Mouse (Mus musculus) testis, adult 2 months (tissue): ENCODE results near the gene Pkp3. TPM values are rescaled to one million over a fixed set of nuclear protein-coding genes. Genes with fewer than 3 reads are reported as not detected.

Experiments used
- H3K27ac ChIP-seq: fragments of 200-500 bp; 2 replicates; pipeline ENCODE4 v1.5.1; 2012; ENCODE audit warnings: low read depth, low read length; ENCODE audit not compliant: control insufficient read depth, insufficient read depth
- H3K27me3 ChIP-seq: fragments of 200-500 bp; 2 replicates; pipeline ENCODE4 v1.6.1; 2012; ENCODE audit warnings: mild to moderate bottlenecking, low read length, moderate library complexity; ENCODE audit not compliant: control insufficient read depth, insufficient read depth
- H3K36me3 ChIP-seq: fragments of 200-500 bp; 2 replicates; pipeline ENCODE4 v1.6.1; 2012; ENCODE audit warnings: mild to moderate bottlenecking, low read length; ENCODE audit not compliant: control insufficient read depth, insufficient read depth
- H3K4me1 ChIP-seq: fragments of 200-500 bp; 2 replicates; pipeline ENCODE4 v1.6.1; 2012; ENCODE audit warnings: low read length; ENCODE audit not compliant: control insufficient read depth, insufficient read depth
- H3K4me3 ChIP-seq: fragments of 200-500 bp; 2 replicates; pipeline ENCODE4 v1.5.1; 2012; ENCODE audit warnings: low read depth, mild to moderate bottlenecking, low read length, moderate library complexity, mixed read lengths; ENCODE audit not compliant: control insufficient read depth
- CTCF ChIP-seq: fragments of 200-500 bp; IDR thresholded peaks from 2 replicates; pipeline ENCODE4 v1.5.1; 2012; ENCODE audit warnings: low read depth, mild to moderate bottlenecking, inconsistent platforms, low read length, moderate library complexity; ENCODE audit not compliant: control insufficient read depth, insufficient read depth, insufficient replicate concordance
- POLR2A ChIP-seq: fragments of 200-500 bp; IDR thresholded peaks from 2 replicates; pipeline ENCODE4 v1.6.1; 2012; ENCODE audit warnings: low read depth, mild to moderate bottlenecking, inconsistent platforms, low read length, moderate library complexity; ENCODE audit not compliant: control insufficient read depth
- polyA plus RNA-seq: library from polyadenylated mRNA; depleted of rRNA; stranded (reverse); fragments of >200 nt; gene quantifications from 2 replicates; pipeline ENCODE4 v1.2.3, GENCODE M21; 2012

Gene Pkp3
- polyA plus RNA-seq, 1 experiment = 0.83 TPM

DNA sequence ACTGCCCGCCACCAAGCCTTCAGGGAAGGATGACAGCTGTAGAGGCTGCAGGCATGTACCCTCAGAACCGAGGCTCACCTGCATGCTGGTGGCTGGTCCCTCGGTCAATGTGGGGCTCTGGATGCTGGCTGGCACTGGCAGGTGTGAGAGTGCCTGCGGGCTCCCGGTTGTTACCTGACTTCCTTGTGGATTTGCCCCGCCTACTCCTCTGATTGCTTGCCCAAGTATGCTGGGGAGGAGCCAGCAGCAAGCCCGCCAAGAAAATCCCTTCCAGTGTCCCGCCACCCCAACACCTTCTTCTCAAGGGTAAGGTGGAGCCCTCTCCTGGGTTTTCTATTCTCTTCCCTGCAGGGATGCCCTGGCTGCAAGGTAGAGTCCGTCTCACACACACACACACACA is 39.6 kb downstream of the Pkp3 start, which contains the start of gene Ano9:
Gene Ano9, minus strand, starts transcription at position 171 of the 400 bp plus-strand sequence.
- no peak within 1 kb of the TSS for H3K27ac ChIP-seq
- no peaks in the 10 kb centered on the region for H3K36me3 ChIP-seq
- H3K4me1 ChIP-seq = peaks cover 3% of the 10 kb centered on the region
- no peak within 1 kb of the TSS for H3K4me3 ChIP-seq
- no peaks in the 10 kb centered on the region for H3K27me3 ChIP-seq
- no peak for TF ChIP-seq POLR2A
- TF ChIP-seq CTCF = no peak

DNA sequence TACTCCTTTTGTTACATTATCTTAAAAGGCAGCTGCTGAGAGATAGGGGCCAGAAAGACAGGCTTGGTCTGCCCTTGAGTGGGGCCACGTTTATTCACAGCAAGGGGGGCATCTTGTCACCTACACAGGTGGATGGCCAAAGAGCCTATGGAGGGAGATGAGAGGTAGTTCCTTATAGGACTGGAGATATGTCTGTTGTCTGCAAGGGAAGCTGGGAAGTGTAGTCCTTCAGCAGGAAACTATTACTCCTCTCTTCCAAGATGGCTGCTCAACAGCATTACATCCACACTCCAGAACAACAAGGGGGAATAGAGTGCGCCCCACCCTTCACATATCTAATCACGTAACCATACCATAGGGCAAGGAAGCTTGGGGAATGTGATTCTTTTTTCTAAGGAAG is 41.5 kb downstream of the Pkp3 start:
- Histone ChIP-seq H3K4me3 (no peak overlapping the region), H3K4me1 (peaks cover 11% of the 10 kb centered on the region), H3K27me3 (no peaks in the 10 kb centered on the region), H3K27ac (no peak overlapping the region), H3K36me3 (no peaks in the 10 kb centered on the region)
- no peak for TF ChIP-seq POLR2A
- no peak for TF ChIP-seq CTCF

DNA sequence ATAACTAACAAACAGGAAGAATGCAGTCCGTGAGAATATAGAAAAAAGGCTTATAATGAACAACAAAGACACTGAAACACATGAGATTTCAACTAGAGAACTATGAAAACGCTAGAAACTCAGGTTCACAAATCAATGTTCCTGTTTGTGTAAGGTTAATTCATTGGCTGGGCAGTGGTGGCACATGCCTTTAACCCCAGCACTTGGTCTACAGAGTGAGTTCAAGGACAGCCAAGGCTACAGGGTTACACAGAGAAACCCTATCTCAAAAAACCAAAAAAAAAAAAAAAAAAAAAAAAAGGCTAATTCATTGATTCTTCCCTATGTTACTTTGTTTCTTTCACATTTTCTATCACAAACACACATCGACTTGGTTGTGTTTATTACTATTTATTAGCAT is 42.6 kb downstream of the Pkp3 start:
- TF ChIP-seq CTCF = no peak
- TF ChIP-seq POLR2A = no peak
- Histone ChIP-seq H3K27me3 (no peaks in the 10 kb centered on the region), H3K27ac (no peak overlapping the region), H3K4me1 (peaks cover 11% of the 10 kb centered on the region), H3K36me3 (no peaks in the 10 kb centered on the region), H3K4me3 (no peak overlapping the region)

DNA sequence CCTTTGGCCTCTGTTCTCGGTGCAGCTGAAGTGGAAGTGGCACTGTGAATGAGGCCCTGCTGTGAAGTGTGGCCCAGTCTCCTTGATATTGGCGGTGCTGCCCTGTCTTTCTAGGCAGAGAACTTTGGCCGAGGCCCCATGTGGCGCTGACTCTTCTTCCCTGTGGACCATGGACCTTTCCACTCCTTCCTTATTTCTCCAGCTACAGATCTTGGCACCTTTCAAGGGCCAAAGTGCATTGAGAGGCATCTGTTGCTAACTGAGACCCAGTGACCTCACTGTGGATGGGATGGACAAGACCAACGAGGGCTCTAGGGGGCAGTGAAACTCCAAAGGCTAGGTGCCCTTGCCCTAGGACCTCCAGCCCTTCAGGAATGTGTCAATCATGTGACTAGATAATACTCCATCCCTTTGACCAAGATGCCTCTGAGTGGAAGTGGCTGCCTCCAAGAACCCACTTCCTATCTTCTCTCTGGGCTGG is 43.1 kb downstream of the Pkp3 start:
- Histone ChIP-seq H3K36me3 (no peaks in the 10 kb centered on the region), H3K27ac (no peak overlapping the region), H3K27me3 (no peaks in the 10 kb centered on the region), H3K4me3 (no peak overlapping the region), H3K4me1 (peaks cover 11% of the 10 kb centered on the region)
- no peak for TF ChIP-seq POLR2A
- TF ChIP-seq CTCF = no peak

DNA sequence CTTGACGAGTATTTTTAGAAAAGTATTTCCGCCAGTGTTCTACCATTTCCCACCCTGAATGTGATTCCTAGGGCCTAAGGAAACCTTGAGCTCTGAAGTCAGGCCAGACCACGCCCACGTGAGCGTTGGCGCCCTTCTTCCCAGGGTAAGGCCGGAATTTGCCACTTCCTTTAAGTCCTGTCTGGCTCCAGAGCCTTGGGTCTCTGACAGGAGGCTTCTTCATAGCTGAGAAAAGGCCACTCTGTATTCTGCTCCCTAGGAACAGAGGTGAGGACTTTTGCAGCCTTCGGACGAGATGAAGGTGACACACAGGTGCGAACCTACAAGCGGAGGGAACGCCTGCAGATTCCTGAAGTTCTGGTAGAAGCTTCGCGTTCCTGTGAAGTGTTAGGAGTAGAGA is 44.2 kb downstream of the Pkp3 start, which contains the start of gene Ptdss2:
Gene Ptdss2, plus strand, starts transcription at position 138 of the 400 bp plus-strand sequence.
- Histone ChIP-seq H3K4me3 (peak within 1 kb of the TSS; percentile 86), H3K27ac (peak within 1 kb of the TSS; percentile 30), H3K4me1 (peaks cover 11% of the 10 kb centered on the region), H3K36me3 (no peaks in the 10 kb centered on the region), H3K27me3 (no peaks in the 10 kb centered on the region)
- TF ChIP-seq POLR2A = no peak
- no peak for TF ChIP-seq CTCF

DNA sequence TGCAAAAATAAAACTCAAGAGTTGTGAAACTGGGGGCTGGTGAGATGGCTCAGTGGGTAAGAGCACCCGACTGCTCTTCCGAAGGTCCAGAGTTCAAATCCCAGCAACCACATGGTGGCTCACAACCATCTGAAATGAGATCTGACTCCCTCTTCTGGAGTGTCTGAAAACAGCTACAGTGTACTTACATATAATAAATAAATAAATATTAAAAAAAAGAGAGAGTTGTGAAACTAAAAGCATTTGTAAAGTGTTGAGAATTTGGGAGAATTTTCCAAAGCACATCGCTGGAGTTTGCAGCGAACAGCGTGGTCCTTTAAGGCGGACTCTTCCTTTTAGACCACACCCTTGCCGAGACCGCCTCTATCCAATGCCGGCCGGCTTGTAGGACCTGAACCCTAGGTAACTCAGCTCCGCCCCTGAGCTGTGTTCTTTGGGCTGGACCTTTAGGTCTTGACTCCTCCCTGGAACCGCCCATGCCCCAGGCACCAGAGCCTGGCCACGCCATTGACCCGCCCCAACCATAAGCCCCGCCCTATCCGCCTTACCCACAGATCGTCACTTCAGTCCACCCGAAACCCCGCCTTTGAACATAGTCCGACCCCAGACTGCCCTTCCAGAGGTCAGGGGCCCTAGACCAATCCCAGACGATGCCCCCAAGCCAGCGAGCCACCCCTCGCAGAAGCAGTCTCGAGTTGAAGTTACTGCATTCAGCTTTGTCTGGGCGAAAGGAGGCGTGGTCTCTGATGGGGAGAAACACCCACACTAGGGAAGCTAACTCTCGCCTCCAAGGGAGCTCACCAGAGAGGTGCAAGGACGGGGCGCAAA is 44.9 kb downstream of the Pkp3 start:
- Histone ChIP-seq H3K4me1 (peaks cover 11% of the 10 kb centered on the region), H3K4me3 (peak overlapping the region; percentile 86), H3K27ac (peak overlapping the region; percentile 30), H3K36me3 (no peaks in the 10 kb centered on the region), H3K27me3 (no peaks in the 10 kb centered on the region)
- TF ChIP-seq POLR2A (peak; percentile 52; the same call in 1 of the 2 replicates), CTCF (no peak)

DNA sequence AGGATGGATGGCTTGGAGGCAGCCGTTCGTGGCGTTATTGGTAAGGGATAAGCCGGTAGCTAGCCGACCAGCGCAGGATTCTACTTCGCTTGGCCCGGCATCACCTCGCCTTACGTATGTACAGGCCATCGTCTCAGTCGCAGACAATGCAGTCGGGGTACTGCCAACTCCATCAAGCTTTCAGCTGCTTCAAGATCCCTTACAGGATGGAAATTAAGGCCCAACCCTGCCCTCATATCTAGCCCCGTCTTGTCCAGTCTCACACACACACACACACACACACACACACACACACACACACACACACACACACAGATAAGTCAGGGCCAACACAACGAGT is 45.5 kb downstream of the Pkp3 start:
- TF ChIP-seq CTCF = no peak
- TF ChIP-seq POLR2A = no peak; the same call in 1 of the 2 replicates
- H3K27ac ChIP-seq = peak overlapping the region; percentile 30
- peaks cover 11% of the 10 kb centered on the region for H3K4me1 ChIP-seq

More for the DNA sequence above, 45.5 kb downstream of the Pkp3 start:
- H3K27me3 ChIP-seq = no peaks in the 10 kb centered on the region
- no peaks in the 10 kb centered on the region for H3K36me3 ChIP-seq
- H3K4me3 ChIP-seq = peak overlapping the region; percentile 86
